Mouse (Mus musculus) kidney, adult 2 months (tissue): ENCODE measurements at regions not wholly inside any gene's neighbourhood (a gene's known extent, or its start where the extent isn't known, plus 50 kb on each side); places are given as distances from the start of the nearest gene placed in this dataset.
A peak's percentile ranks its signal among the peaks of the same experiment; 100 is the strongest.

Source experiments
- DNase-seq: peaks from one replicate; pipeline ENCODE4 v3.0.0; 2021
- H3K27ac ChIP-seq: fragments of 200-500 bp; 2 replicates; pipeline ENCODE4 v1.5.1; 2012; ENCODE audit warnings: low read depth, low read length, control low read depth, inconsistent platforms; ENCODE audit not compliant: insufficient read depth
- H3K27me3 ChIP-seq: fragments of 200-500 bp; replicated peaks from 2 replicates; pipeline ENCODE4 v1.6.1; 2012; ENCODE audit warnings: mild to moderate bottlenecking, moderate library complexity, low read length, inconsistent platforms; ENCODE audit not compliant: control insufficient read depth, insufficient read depth
- H3K36me3 ChIP-seq: fragments of 200-500 bp; 2 replicates; pipeline ENCODE4 v1.6.1; 2012; ENCODE audit warnings: mild to moderate bottlenecking, moderate library complexity, low read length, inconsistent platforms; ENCODE audit not compliant: control insufficient read depth, insufficient read depth
- H3K4me1 ChIP-seq: fragments of 200-500 bp; 2 replicates; pipeline ENCODE4 v1.6.1; 2011; ENCODE audit warnings: low read length; ENCODE audit not compliant: control insufficient read depth, insufficient read depth
- H3K4me3 ChIP-seq: fragments of 200-500 bp; 2 replicates; pipeline ENCODE4 v1.5.1; 2011; ENCODE audit warnings: mild to moderate bottlenecking, low read depth, low read length, control low read depth; ENCODE audit not compliant: insufficient read depth
- CTCF ChIP-seq: fragments of 200-500 bp; conservative IDR thresholded peaks from 2 replicates; pipeline ENCODE4 v1.5.1; 2011; ENCODE audit warnings: low read depth, mild to moderate bottlenecking, control low read depth, low read length, moderate library complexity, mixed read lengths; ENCODE audit not compliant: insufficient read depth, insufficient read length
- POLR2A ChIP-seq: fragments of 200-500 bp; IDR thresholded peaks from one replicate; pipeline ENCODE4 v1.6.1; 2011; ENCODE audit warnings: low read depth, low read length, control low read depth
- WGBS: fragments of 180-500 bp; shearing (Covaris S2); methylation state at CpG from one replicate; pipeline ENCODE4 v1.1.7; 2018; 5-methylcytosine and 5-hydroxymethylcytosine counted together

DNA sequence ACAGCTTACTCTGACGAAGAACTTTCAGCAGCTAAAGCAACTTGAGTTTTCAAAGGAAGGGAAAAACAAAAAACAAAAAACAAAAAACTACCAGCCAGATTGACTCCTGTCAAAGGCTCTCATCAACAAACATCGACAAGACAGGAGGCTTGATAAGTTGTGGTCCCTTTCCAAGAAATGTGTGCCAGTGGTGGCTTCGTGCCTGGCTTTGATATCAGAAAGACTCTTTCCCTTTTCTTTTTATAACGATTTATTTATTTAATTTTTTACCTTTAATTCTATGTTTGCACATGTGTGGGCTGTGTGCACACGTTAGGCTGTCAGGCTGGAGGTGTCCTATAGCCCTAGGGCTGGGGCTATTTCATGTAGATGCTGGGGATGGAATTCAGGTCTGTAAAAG is 60.4 kb downstream of the Dact1 start:
- 72% methylated on average over 5 of the region's 5 CpGs for WGBS
- H3K27me3 ChIP-seq, result no peaks in the 10 kb centered on the region
- no peak overlapping the region for H3K4me3 ChIP-seq
- no peak overlapping the region for H3K27ac ChIP-seq
- DNase-seq, result no peak
- H3K4me1 ChIP-seq, result peaks cover 8% of the 10 kb centered on the region
- TF ChIP-seq CTCF (no peak), POLR2A (no peak)
- no peaks in the 10 kb centered on the region for H3K36me3 ChIP-seq

DNA sequence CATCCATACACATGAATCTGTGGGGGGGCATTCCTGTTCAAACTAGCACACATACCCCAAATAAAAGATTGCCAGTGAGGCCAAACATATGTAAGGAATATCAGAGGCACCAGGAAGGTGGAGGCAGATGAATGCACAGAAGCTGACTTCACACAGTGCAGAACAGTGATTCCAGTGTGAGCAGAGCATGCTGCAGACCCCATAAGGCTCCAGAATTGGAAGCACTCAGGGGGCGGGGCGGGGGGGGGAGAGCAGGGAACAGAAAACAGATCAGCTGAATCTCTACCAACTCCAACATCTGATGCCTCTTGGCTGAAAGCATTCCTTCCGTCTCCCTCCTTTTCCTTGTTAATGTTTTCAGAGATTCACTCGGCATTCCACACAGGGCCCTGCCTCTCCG is 62.3 kb downstream of the Dact1 start:
- 81% methylated on average over 5 of the region's 5 CpGs for WGBS
- TF ChIP-seq POLR2A (no peak), CTCF (no peak)
- H3K27me3 ChIP-seq, result no peaks in the 10 kb centered on the region
- H3K4me1 ChIP-seq, result peaks cover 6% of the 10 kb centered on the region; the same call in 1 of the 2 replicates
- no peak for DNase-seq
- no peaks in the 10 kb centered on the region for H3K36me3 ChIP-seq
- no peak overlapping the region for H3K27ac ChIP-seq
- H3K4me3 ChIP-seq, result no peak overlapping the region

DNA sequence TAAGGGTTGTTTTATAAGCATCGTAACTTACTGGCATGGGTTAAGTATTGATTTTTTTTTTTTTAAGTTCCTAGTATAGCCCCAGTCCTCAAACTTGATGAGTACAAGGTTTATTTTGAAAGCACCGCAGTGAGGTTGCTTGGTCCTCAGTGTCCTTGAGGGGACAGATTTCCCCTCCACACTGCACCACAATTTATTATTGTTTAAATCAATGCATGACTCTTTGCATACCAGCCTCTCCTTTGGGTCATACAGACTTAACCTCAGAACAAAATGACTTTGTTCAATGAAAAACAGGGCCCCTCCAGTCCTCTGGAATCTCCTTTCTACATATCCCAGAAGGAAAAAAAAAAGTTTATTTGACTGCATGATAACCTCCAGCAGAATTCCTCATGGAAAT is 63.9 kb downstream of the Dact1 start:
- H3K27me3 ChIP-seq, result no peaks in the 10 kb centered on the region
- no peak for DNase-seq
- H3K27ac ChIP-seq, result no peak overlapping the region
- H3K4me1 ChIP-seq, result peaks cover 6% of the 10 kb centered on the region; the same call in 1 of the 2 replicates
- WGBS, result 58% methylated on average over 2 of the region's 2 CpGs
- no peak for TF ChIP-seq POLR2A
- TF ChIP-seq CTCF, result no peak
- no peaks in the 10 kb centered on the region for H3K36me3 ChIP-seq
- no peak overlapping the region for H3K4me3 ChIP-seq

DNA sequence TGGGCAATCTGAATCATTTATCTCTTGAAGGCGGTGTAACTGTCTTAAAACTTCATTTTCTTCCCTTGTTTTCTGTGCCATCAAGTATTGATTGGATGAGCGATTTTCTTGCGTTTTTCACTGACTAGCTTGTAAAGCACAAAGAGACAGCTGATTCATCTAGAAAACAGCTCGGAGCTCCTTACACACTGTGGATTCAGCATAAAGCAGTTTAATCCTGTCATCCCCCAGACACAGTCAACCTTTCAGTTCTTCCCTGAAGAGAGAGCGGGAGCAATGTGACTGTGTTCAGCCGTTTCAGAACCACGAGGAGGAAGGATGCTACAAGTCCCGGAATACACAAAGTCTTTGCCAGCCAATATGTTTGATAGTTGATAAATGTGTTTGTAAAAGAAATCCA is 66.8 kb downstream of the Dact1 start:
- Histone ChIP-seq H3K27me3 (no peaks in the 10 kb centered on the region), H3K4me1 (0 out of 2 replicates have a peak, but pooled peaks cover 2% of the 10 kb centered on the region), H3K27ac (peak overlapping the region; percentile 61), H3K36me3 (no peaks in the 10 kb centered on the region), H3K4me3 (no peak overlapping the region)
- no peak for TF ChIP-seq CTCF
- no peak for TF ChIP-seq POLR2A
- peak; percentile 27 for DNase-seq
- WGBS, result 31% methylated on average over 8 of the region's 8 CpGs

DNA sequence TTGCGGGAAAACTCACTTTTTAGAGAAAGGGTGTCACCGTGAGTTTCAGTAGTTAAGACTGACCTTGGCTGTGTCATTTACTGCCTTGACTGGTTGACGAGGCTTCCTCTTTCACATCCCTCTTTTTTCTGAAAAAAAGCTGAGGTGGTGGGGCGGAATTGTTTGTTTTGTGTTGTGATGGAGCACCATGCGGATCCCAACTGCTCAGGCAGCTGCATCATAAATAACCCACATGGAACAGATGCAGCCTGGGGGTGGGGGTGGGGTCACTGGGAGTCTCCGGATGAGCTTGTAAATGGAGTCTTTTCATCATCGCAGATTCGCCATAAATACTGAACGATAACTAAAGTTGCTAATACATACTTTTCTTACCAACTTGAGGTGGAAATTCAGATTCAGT is 67.3 kb downstream of the Dact1 start:
- H3K4me3 ChIP-seq, result peak overlapping the region; percentile 18; the same call in 1 of the 2 replicates
- 21% methylated on average over 9 of the region's 9 CpGs for WGBS
- DNase-seq, result peak; percentile 36
- H3K36me3 ChIP-seq, result no peaks in the 10 kb centered on the region
- TF ChIP-seq CTCF (no peak), POLR2A (no peak)
- 0 out of 2 replicates have a peak, but pooled peaks cover 2% of the 10 kb centered on the region for H3K4me1 ChIP-seq
- H3K27me3 ChIP-seq, result no peaks in the 10 kb centered on the region
- peak overlapping the region; percentile 61 for H3K27ac ChIP-seq

DNA sequence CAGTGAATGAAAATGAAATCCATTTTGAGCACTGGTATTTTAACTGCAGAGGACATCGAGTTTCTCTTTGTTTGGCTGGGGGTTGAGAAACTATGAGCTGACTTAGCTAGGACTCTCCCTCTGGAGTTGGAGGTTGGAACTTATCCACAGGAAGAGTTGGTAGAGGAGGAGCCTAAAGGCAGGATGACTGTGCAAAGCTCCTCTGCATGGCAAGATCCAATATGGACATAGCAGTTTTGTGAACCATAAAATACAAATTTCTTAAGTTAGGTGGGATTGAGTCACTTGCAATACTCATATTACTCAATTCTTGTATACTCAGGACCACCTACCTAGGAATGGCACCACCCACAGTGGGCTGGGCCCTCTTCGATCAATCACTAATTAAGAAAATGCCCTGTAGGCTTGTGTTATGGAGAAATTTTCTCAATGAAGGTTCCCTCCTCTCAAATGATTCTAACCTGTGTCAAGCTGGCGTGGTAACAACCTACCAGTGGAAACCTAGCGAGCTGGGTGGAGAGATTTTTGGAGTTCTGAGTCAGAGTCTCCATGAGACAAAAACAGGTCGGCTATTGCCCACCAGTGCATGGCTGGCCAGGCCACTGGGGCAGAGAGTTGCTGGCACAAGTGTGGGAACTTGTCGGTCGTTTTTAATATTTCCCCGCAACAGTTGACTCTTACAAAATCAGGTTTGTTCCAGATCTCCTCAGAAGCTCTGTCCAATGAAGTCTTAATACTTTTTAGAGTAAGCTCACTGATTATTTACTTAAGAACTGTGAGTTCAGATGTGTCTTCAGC is 70.1 kb downstream of the Dact1 start:
- H3K27me3 ChIP-seq, result no peaks in the 10 kb centered on the region
- H3K4me3 ChIP-seq, result no peak overlapping the region
- 82% methylated on average over 8 of the region's 8 CpGs for WGBS
- H3K4me1 ChIP-seq, result 0 out of 2 replicates have a peak, but pooled peaks cover 2% of the 10 kb centered on the region
- H3K36me3 ChIP-seq, result no peaks in the 10 kb centered on the region
- DNase-seq, result no peak
- TF ChIP-seq POLR2A (no peak), CTCF (no peak)
- H3K27ac ChIP-seq, result no peak overlapping the region

DNA sequence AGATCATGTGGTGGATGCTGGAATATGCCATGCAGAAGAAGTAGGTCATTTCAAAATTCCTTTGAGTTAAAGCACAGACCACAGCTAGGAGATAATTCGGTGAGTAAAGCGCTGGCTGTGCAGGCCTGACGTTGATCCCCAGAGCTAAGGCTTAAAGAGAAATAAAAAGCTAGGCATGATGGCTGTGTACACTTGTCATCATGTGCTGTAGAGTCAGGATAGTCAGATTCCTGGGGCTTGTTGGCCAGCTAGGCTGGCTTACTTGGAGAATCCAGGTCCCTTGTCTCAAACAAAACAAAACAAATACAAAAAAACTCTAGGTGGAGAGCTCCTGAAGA is 70.7 kb downstream of the Dact1 start:
- 87% methylated on average over 3 of the region's 3 CpGs for WGBS
- no peak for DNase-seq
- TF ChIP-seq POLR2A (no peak), CTCF (no peak)

More for the DNA sequence above, 70.7 kb downstream of the Dact1 start:
- Histone ChIP-seq H3K4me1 (0 out of 2 replicates have a peak, but pooled peaks cover 2% of the 10 kb centered on the region), H3K4me3 (no peak overlapping the region), H3K27ac (no peak overlapping the region), H3K36me3 (no peaks in the 10 kb centered on the region), H3K27me3 (no peaks in the 10 kb centered on the region)
